Mouse (Mus musculus): ENCODE measurements around the gene Prkn.

The Prkn gene

DNA sequence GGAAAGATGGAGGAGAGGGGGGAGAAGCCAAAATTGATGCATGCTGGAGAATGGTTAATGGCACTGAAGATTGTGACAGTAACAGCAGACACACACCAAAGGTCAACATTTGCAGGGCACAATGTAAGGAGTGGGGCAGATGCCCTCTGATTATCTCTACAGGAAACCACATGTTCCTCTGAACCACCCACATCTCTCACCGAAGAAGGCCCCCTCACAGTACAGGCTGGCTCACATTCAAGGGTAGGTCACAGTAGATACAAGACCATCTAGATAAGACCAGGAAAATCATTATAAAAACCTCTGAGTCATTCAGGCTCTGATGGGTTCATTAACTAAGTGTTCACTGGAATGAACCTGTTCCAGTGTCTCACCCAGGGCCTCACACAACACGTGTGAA, 1005.3 kb downstream of the Prkn start:
- no peak for DNase-seq (ENCODE audit: low read depth)

- no peak for DNase-seq (ENCODE audit: low read depth)
Measured at GRCm38 (mm10) chr17:11854571-11854970, 1014.4 kb downstream of the Prkn start.

GRCm38 (mm10) chr17:11858772-11859405, 1018.7 kb downstream of the Prkn start:
- DNase-seq (ENCODE audit: low read depth): no peak

DNA sequence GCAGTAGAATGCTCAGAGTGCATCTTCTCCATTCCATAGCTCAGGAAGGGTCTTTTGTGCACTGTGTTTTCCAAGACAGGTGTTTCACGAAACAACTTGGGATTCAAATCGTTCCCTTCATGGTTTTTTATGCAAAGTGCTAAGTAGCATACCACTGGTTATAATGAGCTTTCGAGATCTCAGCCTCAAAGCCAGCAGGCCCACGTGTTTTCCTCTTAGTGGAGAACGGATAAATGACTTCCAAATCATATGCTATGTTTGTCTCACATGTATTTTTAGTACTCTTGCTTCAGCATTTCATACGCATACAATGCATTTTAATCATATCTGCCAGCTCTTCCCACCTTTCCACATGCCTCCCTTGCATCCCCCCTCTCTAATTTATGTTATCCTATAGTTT, 1021.0 kb downstream of the Prkn start:
- DNase-seq (ENCODE audit: low read depth): no peak

DNA sequence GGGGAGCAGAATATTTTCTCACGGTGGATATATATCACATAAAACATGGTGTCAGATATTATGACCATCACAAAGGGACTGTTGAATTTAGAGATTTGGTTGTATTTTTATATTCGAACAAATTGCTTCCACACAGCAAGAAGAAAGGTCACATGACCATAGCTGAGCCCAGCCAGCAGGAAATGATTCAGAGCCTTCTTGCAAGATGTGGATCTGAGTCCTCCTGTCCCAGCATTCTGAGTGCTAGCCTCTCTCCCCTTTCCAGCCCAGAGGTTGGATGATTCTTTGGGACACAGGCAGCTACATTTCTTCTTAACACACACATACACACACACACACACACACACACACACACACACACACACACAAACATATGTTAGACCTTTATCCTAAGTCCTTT, 1022.2 kb downstream of the Prkn start:
- peak; percentile 13 for DNase-seq (ENCODE audit: low read depth)

GRCm38 (mm10) chr17:11863017-11863416, 1022.8 kb downstream of the Prkn start:
- no peak for DNase-seq (ENCODE audit: low read depth)

- DNase-seq (ENCODE audit: low read depth): no peak
Measured at GRCm38 (mm10) chr17:11866231-11866630, 1026.0 kb downstream of the Prkn start.

DNA sequence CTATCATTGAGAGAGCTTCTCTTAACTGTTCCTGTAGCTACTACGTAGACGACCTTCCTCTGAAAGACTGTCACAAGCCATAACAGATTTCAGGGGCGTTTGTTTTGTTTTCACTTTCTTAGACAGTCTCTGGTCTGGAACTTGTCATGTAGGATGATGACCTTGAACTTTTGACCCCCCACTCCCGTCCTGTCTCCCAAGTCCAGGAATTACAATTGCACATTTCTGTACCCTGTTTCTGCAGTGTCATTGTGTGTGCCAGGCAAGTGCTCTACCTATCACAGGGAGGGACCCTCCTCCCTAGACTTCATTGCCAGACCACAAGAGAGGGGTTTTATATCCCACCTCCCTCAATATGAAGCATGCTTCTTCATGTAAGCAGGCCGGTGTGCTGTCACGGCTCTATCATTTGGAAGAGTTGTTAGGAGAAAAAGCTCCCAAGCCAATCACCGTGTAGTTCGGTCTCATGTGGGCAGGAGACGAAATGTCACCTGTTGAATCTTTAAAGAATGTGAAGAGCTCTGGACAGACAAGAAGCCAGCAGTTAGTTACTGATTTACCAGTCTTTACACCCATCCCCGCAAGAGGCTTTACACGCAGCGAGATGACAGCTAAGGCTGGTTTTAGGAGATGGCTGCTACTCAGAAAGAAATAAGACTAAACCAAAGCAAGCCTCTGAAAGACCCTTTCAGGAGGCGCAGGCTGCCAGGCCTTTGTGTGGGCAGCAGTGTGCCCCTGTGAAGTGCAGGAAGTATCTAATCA, 1027.3 kb downstream of the Prkn start:
- DNase-seq (ENCODE audit: low read depth): no peak

- DNase-seq (ENCODE audit: low read depth): no peak
Measured at GRCm38 (mm10) chr17:11870546-11870945, 1030.4 kb downstream of the Prkn start.

DNA sequence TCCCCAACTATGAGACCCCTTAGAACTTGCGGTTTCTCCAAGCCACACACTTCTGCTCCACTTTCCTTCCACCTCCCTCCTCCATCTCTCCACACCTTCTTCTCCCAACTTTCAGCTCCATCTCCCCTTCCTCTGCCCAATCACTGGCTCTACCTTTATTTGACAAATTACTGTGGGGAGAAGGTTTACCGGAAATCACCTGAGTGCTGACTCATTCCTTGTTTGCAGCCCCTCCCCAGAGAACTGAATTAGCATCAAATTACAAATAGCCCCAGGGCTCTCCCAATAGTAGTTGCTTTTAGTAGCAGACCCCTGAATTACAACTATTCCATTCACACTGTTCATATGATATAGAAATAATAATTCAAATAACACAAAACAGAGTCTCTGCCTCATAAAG, 1036.1 kb downstream of the Prkn start:
- DNase-seq (ENCODE audit: low read depth): no peak

- DNase-seq (ENCODE audit: low read depth): no peak
Measured at GRCm38 (mm10) chr17:11881110-11881820, 1041.1 kb downstream of the Prkn start.

DNA sequence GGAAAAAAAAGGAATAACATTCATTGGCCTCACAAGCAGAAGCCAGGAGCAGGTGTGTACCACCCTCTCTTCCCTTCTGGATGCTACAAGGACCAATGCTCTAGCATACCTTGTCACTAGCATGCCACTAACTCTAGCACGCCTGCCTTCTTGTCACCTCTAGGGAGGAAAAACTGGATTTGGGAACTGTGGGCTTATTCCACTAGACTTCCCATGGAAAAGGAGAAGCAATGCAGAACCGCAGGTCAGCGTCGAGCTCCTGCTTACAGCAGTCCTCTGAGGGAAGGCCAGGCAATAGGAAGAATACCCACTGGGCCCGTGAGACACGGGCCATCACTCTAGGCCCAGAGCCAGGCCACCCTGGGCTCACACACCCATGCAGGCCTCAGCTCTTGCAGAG, 1045.4 kb downstream of the Prkn start:
- DNase-seq (ENCODE audit: low read depth): no peak

- no peak for DNase-seq (ENCODE audit: low read depth)
Measured at GRCm38 (mm10) chr17:11886963-11887362, 1046.8 kb downstream of the Prkn start.

DNA sequence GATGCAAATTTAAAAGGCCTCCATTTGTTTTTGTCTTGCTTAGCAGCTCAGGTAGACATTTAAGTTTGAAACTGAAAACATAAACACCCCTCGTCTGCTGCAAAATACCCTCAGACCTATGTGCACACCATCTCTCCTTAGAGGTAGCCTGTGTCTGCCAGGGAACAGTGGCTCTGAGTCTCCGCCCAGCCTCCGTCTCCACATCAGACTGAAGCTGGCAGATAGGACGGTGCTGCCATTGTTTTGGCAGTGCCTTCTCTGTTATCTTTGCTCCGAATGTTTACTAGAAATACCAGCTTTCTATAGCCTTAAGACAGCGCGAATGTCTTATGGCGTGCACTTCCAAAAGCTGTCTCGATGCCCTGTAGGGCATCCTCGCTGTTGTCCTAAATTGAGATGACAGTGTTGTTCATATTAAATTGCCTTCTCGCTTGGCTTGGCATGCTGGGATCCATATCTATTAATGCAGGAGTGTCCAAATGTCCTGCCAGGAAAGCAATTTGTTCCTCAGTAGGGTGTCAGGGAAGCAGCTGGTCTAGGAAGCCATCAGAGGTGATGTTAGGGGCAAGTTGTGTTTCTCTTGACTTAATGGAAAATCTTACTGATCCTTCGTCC, 1047.5 kb downstream of the Prkn start:
- DNase-seq (ENCODE audit: low read depth): no peak

GRCm38 (mm10) chr17:11888806-11889205, 1048.6 kb downstream of the Prkn start:
- no peak for DNase-seq (ENCODE audit: low read depth)

- no peak for DNase-seq (ENCODE audit: low read depth)
Measured at GRCm38 (mm10) chr17:11900300-11900699, 1060.1 kb downstream of the Prkn start.

- no peak for DNase-seq (ENCODE audit: low read depth)
Measured at GRCm38 (mm10) chr17:11901731-11902130, 1061.5 kb downstream of the Prkn start.

- DNase-seq (ENCODE audit: low read depth): peak; percentile 3
Measured at GRCm38 (mm10) chr17:11903001-11903400, 1062.8 kb downstream of the Prkn start.

- DNase-seq (ENCODE audit: low read depth): no peak
Measured at GRCm38 (mm10) chr17:11910668-11911398, 1070.6 kb downstream of the Prkn start.

DNA sequence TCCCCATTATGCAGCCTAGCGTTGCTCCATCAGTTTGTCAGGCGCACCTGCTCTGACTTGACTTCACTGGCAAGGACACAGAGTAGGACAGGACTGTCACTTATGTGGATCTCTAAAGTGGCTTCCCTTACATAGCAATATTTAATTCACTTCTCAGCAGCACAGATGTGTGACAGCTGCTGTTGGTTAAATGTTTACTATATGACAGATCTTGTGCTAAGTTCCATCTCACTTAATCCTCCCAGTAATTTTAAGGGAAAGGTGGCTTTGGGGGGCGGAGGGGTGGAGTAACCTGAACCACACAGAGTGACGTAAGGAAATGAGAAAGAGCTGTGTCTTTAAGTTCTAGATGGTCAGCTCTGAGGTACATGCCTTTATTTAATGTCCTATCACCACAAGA, 1072.0 kb downstream of the Prkn start:
- no peak for DNase-seq (ENCODE audit: low read depth)

DNA sequence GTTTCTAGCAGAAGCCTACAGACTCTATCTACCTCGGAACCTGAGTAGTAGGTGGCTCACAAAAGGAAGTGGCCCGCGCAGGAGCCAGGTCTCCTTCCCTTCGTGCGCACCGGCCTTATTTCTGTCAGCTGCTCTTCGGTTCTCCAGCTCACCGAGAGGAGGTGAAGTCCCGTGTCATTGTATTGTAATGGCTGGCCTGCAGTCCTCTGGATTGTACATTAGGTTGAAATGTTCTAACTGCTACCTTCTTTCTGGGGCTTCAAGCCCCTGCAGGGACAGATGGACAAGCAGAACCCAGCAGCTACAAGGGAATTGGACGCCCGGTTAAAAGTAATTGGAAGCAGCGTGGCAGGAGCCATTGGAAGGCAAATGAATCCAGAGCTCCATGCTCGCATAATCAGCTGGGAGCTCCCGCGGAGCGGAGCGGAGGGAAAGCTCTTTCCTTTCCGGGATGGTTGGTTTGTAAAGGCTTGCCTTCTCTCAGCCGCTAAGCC, 1072.7 kb downstream of the Prkn start:
- DNase-seq (ENCODE audit: low read depth): no peak

DNA sequence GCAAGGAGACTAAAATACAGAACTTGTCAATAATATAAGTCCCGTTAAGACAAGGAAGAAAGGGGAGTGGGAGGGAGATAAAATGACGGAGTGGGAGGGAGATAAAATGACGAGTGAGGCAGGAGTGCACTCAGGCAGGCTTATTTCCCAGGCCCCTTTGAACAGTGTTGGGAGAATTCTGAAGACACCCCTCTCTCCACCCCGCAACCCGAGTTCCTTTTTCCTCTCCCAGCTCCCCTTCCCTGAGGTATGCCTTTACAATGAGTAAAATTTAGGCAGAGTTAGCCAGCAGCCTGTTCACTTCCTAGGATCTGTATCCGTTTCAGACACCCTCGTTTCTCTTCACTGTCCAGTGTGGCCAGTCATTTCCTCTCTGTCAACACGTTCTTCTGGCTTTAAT, 1073.4 kb downstream of the Prkn start:
- no peak for DNase-seq (ENCODE audit: low read depth)

Data from NIH3T3 (cell line).